Mouse (Mus musculus): Measurements from ENCODE around the gene Tmem121b.

- no peak for TF ChIP-seq TAL1 (IDR thresholded peaks at IDR 0.05; ENCODE audit: low read length)
- no peak for TF ChIP-seq GATA1 (IDR thresholded peaks at IDR 0.05; ENCODE audit: low read length)
Observed at GRCm38 (mm10) chr6:120453103-120453445, 40.5 kb downstream of the Tmem121b start.
